Mouse (Mus musculus) layer of hippocampus, adult 8-10 months (tissue): ENCODE measurements around the gene Olfr834. TPM values are rescaled to one million over a fixed set of nuclear protein-coding genes. Genes with fewer than 3 reads are reported as not detected.

Source experiments
- DNase-seq, 2 experiments: peaks; one replicate each; pipeline ENCODE4 v3.0.0; 2022; ENCODE audit warnings: low spot score in 2 of 2
- total RNA-seq, 4 experiments: library from RNA; stranded (reverse); gene quantifications; 2 replicates each; pipeline ENCODE4 v1.2.4; 2022

The Olfr834 gene
- total RNA-seq = not detected

DNA sequence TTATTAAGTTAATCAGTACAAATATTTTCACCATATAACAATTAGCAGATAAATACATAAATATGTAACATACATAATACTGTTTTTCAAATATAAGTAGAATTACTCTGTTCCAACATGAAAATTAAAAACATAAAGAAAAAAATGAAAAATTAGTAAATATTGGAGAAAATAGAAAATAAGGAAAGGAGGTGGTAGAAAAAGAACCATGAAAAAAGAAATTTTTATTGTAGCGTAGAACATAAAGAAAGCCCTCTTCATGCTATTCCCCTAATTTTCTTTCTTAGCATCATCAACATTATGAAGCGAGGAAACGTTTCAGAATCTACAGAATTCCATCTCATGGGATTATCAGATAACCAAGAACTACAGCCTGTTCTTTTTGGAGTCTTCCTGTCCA is at the start of gene Olfr834:
Gene Olfr834 (plus strand): TSS at position 301 of the 400 bp plus-strand sequence.
- DNase-seq = no peak

DNA sequence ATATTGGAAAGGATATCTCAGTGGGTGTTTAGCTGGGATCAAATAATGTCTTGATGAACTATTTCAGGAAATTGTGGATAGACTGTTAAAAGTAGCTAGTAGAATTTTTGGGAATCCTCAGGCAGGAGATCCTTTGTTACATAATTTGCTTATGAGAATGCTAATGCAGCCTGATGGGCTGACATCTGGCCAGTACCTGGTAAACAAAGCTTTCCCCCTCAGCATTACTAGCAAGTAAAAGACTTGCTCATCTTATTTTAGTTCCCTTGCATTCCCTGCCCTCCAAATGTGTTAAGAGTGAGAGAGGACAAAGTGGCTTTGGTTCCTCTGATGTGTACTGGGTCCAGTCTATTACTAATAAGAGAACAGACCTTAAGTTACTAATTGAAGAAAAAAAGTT is 25.8 kb upstream of the Olfr834 start:
- DNase-seq = no peak

DNA sequence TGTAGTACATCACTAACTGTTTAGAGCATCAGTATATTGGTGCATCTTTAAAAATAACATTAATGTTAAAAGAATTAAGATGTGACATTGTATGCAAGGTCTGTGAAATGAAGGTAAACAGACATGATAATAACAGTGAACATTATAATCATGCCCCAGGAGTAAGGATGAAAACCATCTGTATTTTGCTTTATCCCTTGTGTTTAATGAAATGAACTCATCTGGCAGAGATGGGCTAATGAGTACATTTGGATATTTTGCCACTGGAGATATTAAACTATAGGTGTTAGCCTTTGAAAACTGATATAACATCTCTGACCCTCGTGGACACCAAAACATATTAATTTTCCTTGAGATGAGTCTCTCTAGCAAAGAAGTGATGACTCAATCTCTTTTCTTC is 44.6 kb downstream of the Olfr834 start, which contains the start of gene Olfr835:
Gene Olfr835 (plus strand): TSS at position 301 of the 400 bp plus-strand sequence.
- no peak for DNase-seq

Other genes starting within 250 kb of the Olfr834 start
- gene Olfr24, start 224.0 kb upstream of the Olfr834 start, total RNA-seq = not detected
- gene Olfr828, start 168.5 kb upstream of the Olfr834 start, total RNA-seq = not detected
- not detected for gene Olfr829, start 133.1 kb upstream of the Olfr834 start, total RNA-seq
- not detected for gene Olfr830, start 113.3 kb upstream of the Olfr834 start, total RNA-seq
- not detected for gene Olfr832, start 50.9 kb upstream of the Olfr834 start, total RNA-seq
- gene Olfr835, start 44.7 kb downstream of the Olfr834 start, total RNA-seq = not detected
- gene Olfr836, start 132.4 kb downstream of the Olfr834 start, total RNA-seq = not detected
- gene Olfr837, start 148.3 kb downstream of the Olfr834 start, total RNA-seq = not detected
- gene Olfr839-ps1, start 189.3 kb downstream of the Olfr834 start, total RNA-seq = under 1 TPM in 2 of 4 experiments, not detected in 2; 0.09 to 0.10 TPM